Mouse (Mus musculus) naive thymus-derived CD4-positive, alpha-beta T cell, adult 5 months (primary cell): ENCODE data around the gene Serpina10. TPM values are rescaled to one million over a fixed set of nuclear protein-coding genes. Genes with fewer than 3 reads are reported as not detected.

Experiments
- polyA plus RNA-seq: library from polyadenylated mRNA; unstranded; fragments of 100-300 nt; shearing (Covaris generic); gene quantifications from one replicate; pipeline ENCODE4 v1.2.1, GENCODE M21; 2017

Serpina10 gene
- polyA plus RNA-seq = not detected

GRCm38 (mm10) chr12:103631203-103631612 is at the start of gene Serpina10:
TSS of gene Serpina10 (minus strand) at chr12:103631444.

GRCm38 (mm10) chr12:103676039-103676438 is 44.8 kb upstream of the Serpina10 start, which contains the start of gene Serpina16:
TSS of gene Serpina16 (minus strand) at chr12:103676139.

GRCm38 (mm10) chr12:103656848-103657626 is 25.8 kb upstream of the Serpina10 start, which contains the start of gene Serpina6:
TSS of gene Serpina6 (minus strand) at chr12:103657212.

Other genes with a start within 250 kb of the Serpina10 start
- 1.3 TPM for gene Otub2, start 242.8 kb downstream of the Serpina10 start, polyA plus RNA-seq
- 0.95 TPM for gene 9330161L09Rik, start 223.6 kb downstream of the Serpina10 start, polyA plus RNA-seq
- 182 TPM for gene Ddx24, start 205.6 kb downstream of the Serpina10 start, polyA plus RNA-seq
- gene Ifi27, start 197.2 kb downstream of the Serpina10 start, polyA plus RNA-seq = 215 TPM
- 200 TPM for gene Ifi27l2a, start 187.8 kb downstream of the Serpina10 start, polyA plus RNA-seq
- gene Ifi27l2b, start 174.2 kb downstream of the Serpina10 start, polyA plus RNA-seq = not detected
- not detected for gene Ppp4r4, start 99.2 kb downstream of the Serpina10 start, polyA plus RNA-seq
- not detected for gene Serpina6, start 25.8 kb upstream of the Serpina10 start, polyA plus RNA-seq
- gene Serpina16, start 44.7 kb upstream of the Serpina10 start, polyA plus RNA-seq = not detected
- not detected for gene Serpina1f, start 64.1 kb upstream of the Serpina10 start, polyA plus RNA-seq
- gene Serpina1d, start 142.1 kb upstream of the Serpina10 start, polyA plus RNA-seq = not detected
- gene Serpina1b, start 198.9 kb upstream of the Serpina10 start, polyA plus RNA-seq = not detected
- not detected for gene Serpina1a, start 232.1 kb upstream of the Serpina10 start, polyA plus RNA-seq